Mouse (Mus musculus): ENCODE data around the gene Fam19a2. TPM values are rescaled to one million over a fixed set of nuclear protein-coding genes. Genes with fewer than 3 reads are reported as not detected.

Gene Fam19a2
- polyA plus RNA-seq, 1 experiment from 2014 or later, result 0.88 TPM

- no peak for DNase-seq (ENCODE audit: low spot score)
These were observed 284.6 kb downstream of the Fam19a2 start for GRCm38 (mm10) chr10:123548391-123548790.

GRCm38 (mm10) chr10:123567677-123568076, 303.9 kb downstream of the Fam19a2 start:
- DNase-seq (ENCODE audit: low spot score), result no peak

- DNase-seq (ENCODE audit: low spot score), result no peak
These were observed 306.9 kb downstream of the Fam19a2 start for GRCm38 (mm10) chr10:123570616-123571188.

GRCm38 (mm10) chr10:123572342-123573070, 308.7 kb downstream of the Fam19a2 start:
- no peak for DNase-seq (ENCODE audit: low spot score)

- no peak for DNase-seq (ENCODE audit: low spot score)
These were observed 314.0 kb downstream of the Fam19a2 start for GRCm38 (mm10) chr10:123577823-123578222.

- DNase-seq (ENCODE audit: low spot score), result no peak
These were observed 315.2 kb downstream of the Fam19a2 start for GRCm38 (mm10) chr10:123579012-123579411.

- no peak for DNase-seq (ENCODE audit: low spot score)
These were observed 331.2 kb downstream of the Fam19a2 start for GRCm38 (mm10) chr10:123595043-123595442.

GRCm38 (mm10) chr10:123597059-123597458, 333.3 kb downstream of the Fam19a2 start:
- DNase-seq (ENCODE audit: low spot score), result no peak

- DNase-seq (ENCODE audit: low spot score), result no peak
These were observed 341.9 kb downstream of the Fam19a2 start for GRCm38 (mm10) chr10:123605671-123606070.

- no peak for DNase-seq (ENCODE audit: low spot score)
These were observed 362.9 kb downstream of the Fam19a2 start for GRCm38 (mm10) chr10:123626691-123627090.

GRCm38 (mm10) chr10:123629248-123629744, 365.5 kb downstream of the Fam19a2 start:
- no peak for DNase-seq (ENCODE audit: low spot score)

- DNase-seq (ENCODE audit: low spot score), result no peak
These were observed 368.2 kb downstream of the Fam19a2 start for GRCm38 (mm10) chr10:123632029-123632428.

- DNase-seq (ENCODE audit: low spot score), result no peak
These were observed 372.9 kb downstream of the Fam19a2 start for GRCm38 (mm10) chr10:123636655-123637054.

GRCm38 (mm10) chr10:123637496-123637895, 373.7 kb downstream of the Fam19a2 start:
- DNase-seq (ENCODE audit: low spot score), result no peak

GRCm38 (mm10) chr10:123645568-123645967, 381.8 kb downstream of the Fam19a2 start:
- DNase-seq (ENCODE audit: low spot score), result no peak

GRCm38 (mm10) chr10:123671208-123671607, 407.4 kb downstream of the Fam19a2 start:
- DNase-seq (ENCODE audit: low spot score), result no peak

- DNase-seq (ENCODE audit: low spot score), result no peak
These were observed 414.6 kb downstream of the Fam19a2 start for GRCm38 (mm10) chr10:123678284-123678864.

GRCm38 (mm10) chr10:123682718-123683255, 419.0 kb downstream of the Fam19a2 start:
- no peak for DNase-seq (ENCODE audit: low spot score)

GRCm38 (mm10) chr10:123692186-123692925, 428.6 kb downstream of the Fam19a2 start:
- no peak for DNase-seq (ENCODE audit: low spot score)

- no peak for DNase-seq (ENCODE audit: low spot score)
These were observed 429.1 kb downstream of the Fam19a2 start for GRCm38 (mm10) chr10:123692926-123693224.

- DNase-seq (ENCODE audit: low spot score), result no peak
These were observed 438.8 kb downstream of the Fam19a2 start for GRCm38 (mm10) chr10:123702595-123702994.

GRCm38 (mm10) chr10:123707026-123707425, 443.2 kb downstream of the Fam19a2 start:
- DNase-seq (ENCODE audit: low spot score), result no peak
